Mouse (Mus musculus) urinary bladder, postnatal 4 days (tissue): ENCODE results near the gene Dnaja4.

ENCODE experiments used
- DNase-seq, 2 experiments: peaks; one replicate each; pipeline ENCODE4 v3.0.0; 2021 to 2022; ENCODE audit warnings: low spot score in 2 of 2

Gene Dnaja4

DNA sequence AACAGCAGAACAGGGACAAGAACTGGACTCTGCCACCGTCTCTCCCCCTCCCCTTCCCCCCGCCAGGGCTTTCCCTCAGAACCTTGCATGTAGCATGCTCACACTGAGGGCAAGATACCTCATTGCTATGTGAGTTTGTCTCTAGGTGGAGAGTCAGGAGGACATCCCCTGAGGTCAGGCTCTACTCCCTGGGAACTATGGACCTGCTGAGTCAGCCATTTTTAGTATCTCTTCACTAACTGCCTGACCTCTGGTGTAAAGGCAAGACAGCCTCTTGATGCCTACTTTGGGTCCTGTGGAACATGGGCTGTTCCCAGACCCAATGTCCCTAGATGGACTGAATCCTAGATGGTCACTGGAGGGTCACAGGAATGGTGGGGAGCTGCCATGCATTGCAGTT, 53.0 kb downstream of the Dnaja4 start:
- DNase-seq: no peak

- no peak for DNase-seq
These were observed 53.7 kb downstream of the Dnaja4 start for GRCm38 (mm10) chr9:54752201-54752943.

GRCm38 (mm10) chr9:54752944-54753295, 54.2 kb downstream of the Dnaja4 start:
- DNase-seq: no peak

DNA sequence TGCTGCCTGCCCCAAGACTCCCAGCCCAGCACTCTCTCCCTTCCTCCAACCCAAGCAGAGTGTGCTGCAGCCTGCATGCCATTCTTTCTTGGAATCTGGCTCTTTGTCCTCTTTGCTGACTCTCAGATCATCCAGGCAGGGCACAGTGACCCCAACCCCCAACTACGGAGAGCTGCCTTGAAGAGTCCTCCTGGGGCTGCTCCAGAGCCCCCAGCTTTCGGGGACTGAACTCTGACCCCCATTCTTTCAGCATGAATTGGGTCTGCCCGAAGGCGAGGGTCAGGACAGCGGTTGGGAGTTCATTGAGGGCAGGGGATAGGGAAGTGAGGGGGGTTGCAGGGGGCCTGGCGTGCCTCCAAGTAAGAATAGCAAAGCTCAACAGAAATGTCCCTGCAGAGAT, 60.9 kb downstream of the Dnaja4 start:
- no peak for DNase-seq

GRCm38 (mm10) chr9:54764091-54764490, 65.4 kb downstream of the Dnaja4 start:
- no peak for DNase-seq

GRCm38 (mm10) chr9:54764561-54765217, 66.0 kb downstream of the Dnaja4 start, which contains the start of gene Crabp1:
Gene Crabp1, plus strand, starts transcription at chr9:54764748.
- DNase-seq: no peak

DNA sequence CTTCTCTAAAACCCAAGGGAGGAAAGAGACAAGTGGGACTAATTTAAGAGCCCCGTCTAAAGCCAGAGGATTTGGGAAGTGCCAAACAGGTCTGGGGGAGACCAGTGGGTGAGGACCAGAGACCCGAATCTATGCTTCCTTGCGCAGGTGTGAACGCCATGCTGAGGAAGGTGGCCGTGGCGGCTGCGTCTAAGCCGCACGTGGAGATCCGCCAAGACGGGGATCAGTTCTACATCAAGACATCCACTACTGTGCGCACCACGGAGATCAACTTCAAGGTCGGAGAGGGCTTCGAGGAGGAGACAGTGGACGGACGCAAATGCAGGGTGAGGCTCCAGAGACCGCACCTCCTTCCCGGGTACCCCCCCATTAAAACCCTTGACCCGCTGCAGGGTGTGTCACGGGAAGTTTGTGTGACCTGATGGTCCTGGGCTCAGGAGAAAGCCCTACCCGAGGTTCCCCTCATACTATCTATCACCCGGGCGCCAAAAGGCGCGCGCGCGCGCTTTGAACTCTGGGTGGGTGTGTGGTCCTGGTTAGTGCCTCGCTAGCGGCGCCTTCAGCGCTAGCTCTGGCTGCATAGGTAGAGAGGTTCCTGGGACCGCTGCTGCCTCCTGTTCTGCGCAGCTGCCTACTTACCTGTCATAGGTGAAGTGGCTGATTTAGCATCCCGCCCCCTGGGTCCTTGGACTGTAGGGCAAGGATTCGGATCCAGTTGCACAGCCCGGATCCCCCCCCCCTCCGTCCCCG, 66.8 kb downstream of the Dnaja4 start:
- no peak for DNase-seq
